Mouse (Mus musculus): Measurements from ENCODE around the gene Gmds. TPM values are rescaled to one million over a fixed set of nuclear protein-coding genes. Genes with fewer than 3 reads are reported as not detected.

Gmds gene
- polyA plus RNA-seq, 2 experiments from 2014 or later: 12.9 to 21.0 TPM

DNA sequence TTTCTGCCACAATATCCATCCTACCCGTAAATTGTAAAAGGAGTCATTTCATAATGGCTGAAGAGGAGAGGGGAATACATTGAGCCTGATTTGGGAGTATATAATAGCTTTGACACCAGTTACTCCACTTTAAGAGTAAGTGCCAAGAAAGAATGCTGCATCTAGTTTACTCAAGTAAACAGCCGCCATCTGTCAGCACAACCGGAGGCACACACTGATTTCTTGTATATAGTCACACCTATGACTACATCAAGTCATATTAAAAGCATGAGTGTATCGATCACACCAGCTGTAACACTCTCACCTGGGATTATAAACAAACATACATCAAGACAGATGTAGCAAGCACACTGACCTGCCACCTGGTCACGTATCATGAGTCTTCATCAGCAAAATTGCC is 473.8 kb downstream of the Gmds start:
- ATAC-seq: no peak

DNA sequence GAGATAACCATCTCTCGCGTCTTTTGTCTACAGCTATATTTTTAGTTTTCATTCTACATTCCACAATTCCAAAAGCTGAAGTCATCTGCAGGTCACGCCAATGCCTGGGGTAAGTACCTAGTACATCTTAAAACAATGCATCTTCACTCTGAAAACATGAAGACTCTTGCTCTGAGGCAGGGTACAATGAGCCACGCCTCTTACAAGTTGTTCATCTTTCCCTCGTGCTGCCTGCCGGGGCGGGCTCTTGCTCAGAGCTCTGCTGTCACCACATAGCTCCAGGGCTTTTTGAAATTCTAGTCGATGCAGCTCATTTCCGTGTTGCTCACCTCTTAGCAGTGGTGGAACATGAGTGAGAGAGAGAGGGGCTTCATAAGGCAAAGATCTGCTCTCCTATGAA is 475.1 kb downstream of the Gmds start:
- no peak for ATAC-seq

DNA sequence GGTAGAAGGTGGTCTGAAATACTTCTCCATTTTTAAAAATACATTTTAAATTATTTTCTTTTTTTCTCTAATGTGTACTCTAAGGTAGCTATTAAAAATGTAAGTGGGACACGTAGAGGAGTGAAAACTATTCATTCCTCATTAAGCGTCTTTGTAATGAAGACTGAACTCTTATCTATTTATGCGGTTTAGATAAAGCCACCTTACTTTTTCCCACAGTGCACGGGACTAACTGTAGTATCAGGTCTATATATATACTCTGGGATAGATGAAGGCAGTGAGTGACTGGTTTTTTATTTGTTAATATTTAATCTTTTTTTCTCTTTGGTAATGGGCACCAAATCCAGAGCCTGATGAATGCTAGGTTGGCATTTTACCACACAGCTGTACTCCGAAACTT is 478.3 kb downstream of the Gmds start:
- ATAC-seq: no peak

DNA sequence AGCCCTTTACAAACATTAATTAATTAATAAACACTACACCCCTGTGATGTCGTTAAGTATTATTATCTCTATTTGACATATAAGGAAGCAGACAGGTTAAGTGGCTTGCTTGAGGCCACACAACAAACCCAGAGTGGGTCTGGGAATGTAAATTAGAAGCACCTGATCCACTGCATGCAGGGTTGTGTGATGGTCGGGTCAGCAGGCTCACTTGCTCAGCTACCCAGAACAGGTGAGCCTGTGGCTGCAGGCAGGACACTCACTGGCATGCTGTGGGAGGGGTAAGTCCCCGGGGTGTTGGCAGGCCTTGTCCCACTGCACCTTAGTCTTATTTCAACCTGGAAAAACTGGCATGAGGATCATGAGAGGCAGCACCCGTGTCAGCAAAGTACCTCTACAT is 484.5 kb downstream of the Gmds start:
- no peak for ATAC-seq

DNA sequence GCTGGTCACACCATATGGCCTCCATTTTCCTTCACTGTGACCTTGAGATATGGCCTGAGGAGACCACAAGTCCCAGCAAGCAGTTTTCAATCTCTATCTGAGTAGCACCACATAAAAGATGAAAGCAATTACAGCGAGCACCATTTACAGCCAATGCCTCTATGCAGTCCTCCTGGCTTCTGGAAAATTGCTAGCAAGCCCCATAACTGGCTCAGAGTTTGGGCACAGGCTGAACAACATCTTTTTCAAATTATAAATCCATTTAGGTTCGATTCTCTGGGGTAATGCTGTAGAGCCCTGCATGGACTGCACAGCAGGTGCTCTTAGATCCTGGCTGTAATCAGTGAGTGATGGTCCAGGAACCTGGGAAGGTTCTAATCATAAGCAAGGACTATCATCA is 485.0 kb downstream of the Gmds start:
- no peak for ATAC-seq

DNA sequence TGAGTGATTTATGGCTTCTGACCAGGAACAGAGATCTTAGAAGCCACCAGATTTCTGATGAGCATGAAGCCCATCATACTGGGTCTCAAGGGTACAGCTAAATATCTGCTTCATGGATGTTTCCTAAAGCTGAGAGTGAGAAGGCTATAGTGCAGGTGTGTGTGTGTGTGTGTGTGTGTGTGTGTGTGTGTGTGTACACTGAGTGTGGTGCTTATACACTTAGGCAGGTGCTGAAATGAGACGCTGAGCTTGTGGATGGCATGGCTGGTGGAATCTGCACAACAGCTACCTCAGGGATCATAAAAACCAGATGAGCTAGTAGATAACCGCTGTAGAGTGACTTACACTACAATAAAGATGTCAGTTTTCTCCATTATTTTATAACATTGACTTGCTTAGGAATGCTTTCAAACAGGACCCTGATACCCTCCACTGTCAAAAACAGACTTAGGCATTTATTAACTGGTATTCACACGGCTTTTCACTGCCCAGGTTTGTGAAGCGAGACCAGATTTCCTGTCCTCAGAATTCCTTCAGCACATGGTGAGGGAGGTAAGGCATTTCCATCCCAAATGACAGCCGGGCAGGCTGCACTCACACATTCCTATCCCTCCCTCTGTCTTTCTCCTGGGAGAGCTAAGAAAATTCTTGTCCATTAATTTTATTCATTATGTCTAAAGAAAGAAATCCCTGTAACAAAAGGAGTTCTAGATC is 489.1 kb downstream of the Gmds start:
- ATAC-seq: no peak

DNA sequence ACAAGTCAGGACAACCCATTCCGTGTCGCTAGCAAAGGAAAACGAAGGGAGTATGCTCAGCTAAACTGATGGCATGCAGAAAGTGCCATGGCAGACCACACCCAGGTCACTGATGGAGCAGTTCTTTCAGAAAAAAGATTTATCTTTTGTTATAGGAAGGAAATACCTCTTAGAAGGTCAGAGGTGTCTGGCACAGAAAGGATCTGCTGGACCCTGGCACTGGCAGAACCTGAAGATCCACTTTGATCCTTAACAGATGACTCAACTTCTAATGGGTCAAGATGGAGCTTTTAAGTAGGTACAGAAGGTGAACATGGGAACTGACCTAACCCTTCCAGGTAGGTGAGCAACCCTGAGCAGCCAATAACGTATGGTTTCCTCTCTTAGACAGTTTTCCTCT is 502.7 kb downstream of the Gmds start:
- no peak for ATAC-seq

DNA sequence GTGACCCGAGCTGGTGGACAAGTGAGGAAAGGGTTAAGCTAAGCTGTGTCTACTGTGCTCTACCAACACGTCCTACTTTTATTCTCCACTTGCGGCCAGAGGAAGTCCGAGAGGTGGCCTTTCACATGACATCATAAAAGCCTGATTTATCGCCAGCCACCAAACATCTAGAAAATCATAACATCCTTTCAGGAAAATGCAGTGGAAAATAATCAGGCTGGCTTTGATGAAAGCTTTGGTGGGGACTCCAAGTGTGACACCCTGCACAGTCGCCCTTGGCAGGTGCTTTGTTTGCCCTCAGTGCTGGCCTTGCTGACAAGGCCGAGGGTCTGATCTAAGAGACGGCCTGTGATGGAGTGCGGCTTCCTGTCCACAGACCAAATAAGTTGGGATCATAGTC is 508.2 kb downstream of the Gmds start:
- ATAC-seq: no peak

DNA sequence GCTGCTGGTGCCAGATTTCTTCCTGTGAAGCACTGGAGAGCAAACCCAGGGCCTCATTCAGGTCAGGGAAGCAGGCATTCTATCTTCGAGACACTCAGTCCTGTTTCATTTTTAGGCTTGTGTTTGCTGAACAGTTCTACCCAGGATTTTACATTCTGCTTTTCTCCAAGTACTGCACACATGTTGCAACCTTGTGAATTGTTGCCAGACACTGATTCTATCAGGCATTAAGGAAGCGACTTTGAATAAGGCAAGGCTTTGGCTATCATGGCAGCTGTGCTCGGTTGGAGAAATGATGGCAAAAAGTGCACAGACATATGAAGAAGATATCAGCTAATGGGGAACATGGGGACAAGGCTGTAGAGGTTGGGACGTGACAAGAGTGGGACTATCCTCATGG is 510.1 kb downstream of the Gmds start:
- ATAC-seq: no peak

DNA sequence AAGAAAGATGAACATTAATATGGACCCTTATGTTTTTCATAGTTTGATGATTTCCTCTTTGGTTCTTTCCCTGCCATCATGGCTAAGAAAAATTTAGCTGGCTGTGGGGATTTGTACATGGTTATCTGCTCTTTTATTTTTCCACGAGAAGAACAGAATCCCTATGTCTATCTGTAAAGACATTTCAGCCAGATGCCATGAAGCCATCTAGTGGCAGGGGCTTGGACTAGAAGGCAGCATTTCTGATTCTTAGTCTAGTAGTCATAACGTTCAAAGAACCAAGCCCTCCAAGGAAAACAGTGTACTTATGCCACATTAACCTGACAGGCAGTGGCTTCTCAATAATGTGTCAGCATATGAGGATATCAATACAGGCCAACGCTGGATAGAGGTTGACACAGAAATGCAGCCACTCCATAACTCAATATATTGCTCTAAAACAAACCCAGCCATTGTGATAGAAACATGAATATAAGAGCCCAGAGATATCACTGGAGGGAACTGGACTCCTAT is 510.7 kb downstream of the Gmds start:
- ATAC-seq: no peak

DNA sequence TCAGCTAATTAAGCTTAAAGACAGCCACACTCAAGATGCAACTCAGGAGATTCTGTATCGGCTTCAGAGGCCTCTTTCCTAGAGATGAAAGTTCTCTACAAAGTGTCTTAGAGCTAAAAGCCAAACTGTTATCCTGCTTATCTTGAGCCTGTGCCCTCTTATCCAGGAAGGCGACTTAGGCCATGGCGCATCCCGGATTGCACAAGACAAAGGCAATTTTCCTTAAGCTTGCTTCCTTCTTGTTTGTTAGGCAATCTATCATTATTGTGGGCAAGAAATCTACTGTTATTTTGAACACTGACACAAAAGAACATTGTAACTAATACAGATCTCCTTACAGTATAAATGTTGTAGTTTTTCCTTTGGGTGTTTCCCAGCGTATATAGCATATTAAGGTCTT is 511.4 kb downstream of the Gmds start:
- ATAC-seq: no peak

DNA sequence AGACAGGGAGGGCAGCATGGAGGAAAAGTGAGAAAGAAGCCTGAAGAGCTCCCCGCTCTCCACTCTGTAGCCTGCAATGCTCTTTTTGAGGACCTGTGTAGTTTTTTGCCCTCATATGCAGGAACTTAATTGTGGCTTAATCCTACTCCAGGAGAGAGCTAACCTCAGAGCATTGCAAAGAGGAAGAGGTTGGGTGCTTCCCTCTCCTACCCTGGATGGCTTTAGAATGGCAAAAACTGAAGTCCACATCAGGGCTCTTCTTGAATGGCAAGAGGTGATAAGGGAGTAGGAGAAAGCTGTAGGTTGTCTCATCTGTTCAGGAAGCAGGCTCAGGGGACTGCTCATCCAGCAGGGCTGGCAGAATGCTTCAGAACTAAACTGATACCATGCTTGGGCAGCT is 513.4 kb downstream of the Gmds start:
- ATAC-seq: no peak

DNA sequence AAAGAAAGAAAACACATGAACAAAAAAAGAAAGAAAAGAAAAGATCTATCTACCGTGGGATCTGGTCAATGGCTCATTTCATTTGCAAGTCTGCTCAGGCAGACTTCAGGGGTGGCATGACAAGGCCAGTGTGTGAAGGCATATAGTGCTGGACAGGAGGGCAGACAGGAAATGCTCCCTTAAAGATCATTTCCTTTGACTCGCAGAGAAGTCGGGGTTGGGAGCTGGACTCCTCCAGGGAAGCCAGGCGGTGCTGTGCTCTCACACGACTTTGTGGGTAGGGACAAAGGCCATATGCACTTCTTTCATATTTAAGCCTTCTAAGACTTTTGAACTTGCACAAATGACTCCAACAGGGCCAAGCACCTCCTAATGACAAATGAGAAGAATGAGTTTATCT is 515.2 kb downstream of the Gmds start:
- no peak for ATAC-seq

DNA sequence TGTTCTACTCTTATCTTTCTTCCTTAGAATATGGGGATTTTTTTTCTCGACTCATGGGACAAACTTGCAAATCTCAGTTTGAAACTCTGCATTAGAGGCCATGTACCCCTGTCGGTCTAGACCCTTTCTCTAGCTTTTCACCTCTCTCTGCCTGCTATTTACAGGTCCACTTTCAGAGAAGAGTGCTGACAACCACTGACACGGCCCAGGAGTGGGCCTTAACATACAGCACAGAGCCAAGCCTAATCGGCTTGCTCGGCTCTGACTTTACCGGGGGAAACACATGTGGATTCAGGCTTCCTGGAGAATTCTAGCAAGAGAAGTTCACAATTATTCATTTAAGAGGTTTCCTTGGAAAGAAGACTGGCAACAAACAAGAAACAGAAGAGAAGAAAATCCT is 517.5 kb downstream of the Gmds start:
- no peak for ATAC-seq

DNA sequence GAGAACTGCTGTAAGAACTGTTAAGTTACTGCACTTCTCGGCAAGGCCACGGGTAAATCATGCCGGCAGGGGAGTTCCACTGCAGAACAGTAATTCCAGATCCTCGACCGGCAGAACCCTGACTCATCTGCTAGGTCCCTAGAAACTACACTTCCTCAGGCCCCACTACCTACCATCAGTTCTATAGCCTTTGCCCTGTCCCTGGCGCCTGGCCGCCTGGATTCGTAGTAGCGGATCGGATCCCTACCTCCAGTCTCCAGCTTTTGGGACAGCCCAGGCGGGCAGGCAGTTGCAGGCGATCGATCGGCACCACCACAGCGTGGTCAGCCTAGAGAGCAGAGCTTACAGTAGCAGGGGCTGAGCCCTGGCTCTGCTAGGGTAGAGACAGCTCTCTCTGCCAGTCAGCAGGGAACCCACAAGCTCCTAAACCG is 517.9 kb downstream of the Gmds start:
- no peak for ATAC-seq

DNA sequence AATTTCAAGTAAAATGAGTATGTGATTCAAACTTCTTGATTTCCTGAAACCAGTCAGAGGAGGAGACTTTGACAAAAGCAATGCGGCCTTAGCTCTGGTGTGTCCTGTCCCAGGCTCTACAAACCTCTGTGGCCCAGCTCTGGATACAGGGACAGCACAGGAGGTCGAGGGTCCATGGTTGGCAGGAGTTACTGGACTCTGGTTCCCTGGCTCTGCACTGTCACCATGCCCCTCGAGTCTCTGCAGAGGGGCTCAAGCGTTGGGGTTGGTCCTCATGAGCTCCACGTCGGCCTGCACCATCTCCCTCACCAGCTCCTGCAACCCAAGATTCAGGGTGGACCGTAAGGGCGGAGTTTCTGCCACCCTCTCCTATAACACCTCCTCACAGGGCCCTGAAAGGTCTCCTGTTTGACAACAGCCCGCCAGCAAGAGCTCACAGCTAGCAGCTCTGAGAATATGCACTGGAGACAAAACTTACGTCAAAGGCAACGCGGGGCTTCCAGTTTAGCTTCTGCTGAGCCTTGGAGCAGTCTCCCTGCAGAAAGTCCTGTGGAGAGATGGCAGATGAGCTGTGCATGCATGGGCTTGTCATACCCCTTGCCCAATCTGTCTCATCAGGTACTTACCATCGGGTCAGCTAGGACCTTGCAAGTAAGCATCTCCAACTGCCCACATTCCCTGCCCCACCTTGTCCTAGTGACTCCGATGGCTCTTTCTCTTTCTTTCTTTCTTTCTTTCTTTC is 518.7 kb downstream of the Gmds start:
- ATAC-seq: no peak

DNA sequence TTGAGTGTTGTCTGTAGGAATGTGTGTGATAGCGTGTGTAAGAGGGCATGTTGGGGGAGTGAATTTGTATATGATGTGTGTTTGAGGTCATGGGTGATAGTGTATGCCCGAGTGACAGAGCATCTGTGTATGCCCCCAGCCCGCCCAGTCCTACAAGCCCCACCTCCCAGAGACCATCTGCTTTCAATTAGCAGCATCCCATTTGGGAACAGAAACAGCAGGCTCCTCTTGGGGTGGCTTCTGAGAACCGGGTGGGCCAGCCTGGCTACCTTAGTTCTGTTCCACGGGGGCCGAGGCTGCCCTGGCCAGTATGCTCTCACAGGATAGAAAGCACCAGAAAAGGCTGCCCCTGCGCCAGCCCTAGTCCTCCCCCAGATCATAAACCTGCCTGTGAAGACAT is 520.2 kb downstream of the Gmds start:
- no peak for ATAC-seq

DNA sequence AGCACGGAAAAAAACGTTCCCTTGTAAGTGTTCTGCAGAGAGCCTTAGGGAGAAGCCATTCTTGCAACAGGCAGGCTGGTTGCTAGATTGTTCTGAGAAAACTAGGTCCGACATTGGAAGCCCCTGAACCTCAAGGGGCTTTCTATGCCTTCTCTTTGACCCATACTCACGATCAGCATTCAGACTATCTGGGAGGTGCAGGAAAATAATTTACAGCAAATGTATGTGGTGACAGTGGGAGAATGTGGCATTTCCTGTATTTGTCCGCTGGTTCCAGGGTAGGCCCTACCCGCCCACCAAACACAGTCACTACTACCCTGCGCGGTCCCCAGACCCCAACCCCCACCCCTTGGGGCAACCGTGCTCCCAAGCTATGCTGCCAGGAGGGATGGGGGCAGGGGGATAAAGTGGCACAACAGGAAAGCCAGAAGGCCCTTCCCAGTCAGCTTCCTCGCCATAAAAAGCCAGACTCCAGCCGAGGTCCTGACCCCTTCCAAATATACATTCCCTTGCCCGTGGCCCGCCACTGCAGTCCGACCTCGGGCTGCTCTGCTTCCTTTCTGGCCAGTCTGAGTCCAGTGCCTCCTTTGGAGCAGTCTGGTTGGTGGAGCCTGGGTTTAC is 523.0 kb downstream of the Gmds start:
- ATAC-seq: no peak

DNA sequence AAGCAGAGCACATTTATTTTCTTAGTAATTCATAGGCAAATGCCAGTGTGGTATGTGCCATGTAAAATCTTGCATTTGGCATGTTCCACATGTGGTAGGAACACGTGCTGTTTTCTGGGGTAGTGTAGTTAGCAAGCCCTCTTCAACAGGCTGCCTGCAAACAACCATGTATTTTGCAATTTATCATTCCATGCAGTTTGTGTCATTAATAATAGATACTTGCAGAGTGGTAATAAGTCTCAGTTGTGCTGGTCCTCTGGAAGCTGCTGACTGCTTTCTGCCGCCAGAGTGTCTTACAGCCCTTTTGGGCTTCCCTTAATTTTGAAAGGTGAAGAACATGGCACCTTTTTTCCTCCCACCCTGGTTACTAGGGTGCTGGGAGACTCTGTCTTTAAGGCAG is 525.8 kb downstream of the Gmds start:
- ATAC-seq: no peak

DNA sequence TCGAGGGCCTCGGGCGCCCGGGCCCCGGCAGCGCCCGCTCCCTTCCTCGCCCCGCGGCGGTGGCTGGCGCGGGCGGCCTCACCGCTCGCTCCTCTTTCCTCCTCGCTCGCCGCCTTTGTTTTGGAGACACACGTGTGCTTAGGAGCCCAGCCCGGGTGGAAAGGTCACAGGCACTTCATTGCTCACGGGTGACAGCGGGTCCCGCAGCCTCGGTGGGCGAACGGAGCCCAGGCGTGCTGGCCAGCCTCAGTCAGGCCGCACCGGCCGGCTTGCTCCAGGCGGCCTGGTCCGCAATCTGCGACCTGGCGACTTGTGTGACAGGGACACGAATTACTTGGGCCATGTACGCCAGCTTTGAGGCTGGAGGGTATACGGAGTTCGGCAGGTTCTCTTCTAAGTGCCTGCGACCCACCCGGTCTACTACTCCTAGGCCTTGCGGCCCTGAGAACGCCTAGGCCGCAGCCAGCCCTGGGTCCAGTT is 527.0 kb downstream of the Gmds start:
- ATAC-seq: no peak

DNA sequence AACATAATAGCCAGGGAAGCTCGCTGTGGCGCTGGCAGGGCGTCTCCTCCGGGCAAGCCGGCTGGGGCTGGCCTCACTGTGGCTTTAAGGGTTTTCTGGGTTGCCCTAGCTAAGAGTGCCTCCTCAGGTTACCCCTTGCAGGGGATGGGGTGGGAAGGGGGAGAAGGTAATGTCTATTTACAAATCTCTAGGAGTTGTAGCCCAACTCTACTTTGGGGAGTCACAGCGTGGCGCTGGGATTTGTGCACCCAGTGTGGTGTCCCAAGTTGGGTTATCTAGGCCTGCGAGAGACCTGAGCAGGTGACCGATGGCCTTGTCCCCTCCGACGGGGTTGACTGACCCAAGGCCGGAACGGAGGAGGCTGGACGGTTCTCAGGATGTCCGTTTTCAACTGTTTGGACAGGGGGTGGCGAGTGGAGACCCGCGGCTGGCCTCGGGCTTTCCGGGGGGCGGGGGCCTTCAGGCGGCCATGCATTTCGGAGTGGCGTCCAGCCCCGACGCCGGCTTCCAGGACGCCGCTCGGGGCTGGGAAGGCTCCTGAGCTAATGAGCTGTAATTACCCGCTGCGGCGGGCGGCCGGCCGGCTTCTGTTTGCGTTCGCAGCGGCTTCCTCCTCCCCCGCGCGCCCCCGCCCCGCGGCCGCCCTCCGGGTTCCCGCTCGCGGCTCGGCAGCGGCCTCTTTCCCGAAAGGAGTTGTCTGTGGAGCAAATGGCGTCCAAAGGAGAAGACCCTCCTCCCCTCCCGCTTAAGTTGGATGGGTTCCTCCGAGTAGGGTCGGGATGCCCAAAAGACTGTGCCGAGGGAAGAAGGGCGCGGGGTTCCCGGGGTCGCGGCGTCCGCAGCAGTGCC is 527.6 kb downstream of the Gmds start:
- no peak for ATAC-seq

DNA sequence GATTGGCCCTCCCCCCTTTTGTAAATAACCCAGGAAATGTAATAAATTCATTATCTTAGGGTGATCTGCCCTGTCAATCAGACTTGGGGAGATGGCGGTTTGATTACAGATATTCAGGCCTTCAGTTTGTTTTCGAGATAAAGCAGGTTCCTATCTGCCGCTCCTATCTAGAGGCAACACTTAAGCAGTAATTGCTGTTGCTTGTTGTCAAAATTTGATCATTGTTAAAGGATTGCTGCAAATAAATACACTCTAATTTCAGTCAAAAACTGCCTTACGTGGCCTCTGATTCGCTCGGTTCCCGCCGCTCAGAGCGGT is 528.2 kb downstream of the Gmds start:
- no peak for ATAC-seq

DNA sequence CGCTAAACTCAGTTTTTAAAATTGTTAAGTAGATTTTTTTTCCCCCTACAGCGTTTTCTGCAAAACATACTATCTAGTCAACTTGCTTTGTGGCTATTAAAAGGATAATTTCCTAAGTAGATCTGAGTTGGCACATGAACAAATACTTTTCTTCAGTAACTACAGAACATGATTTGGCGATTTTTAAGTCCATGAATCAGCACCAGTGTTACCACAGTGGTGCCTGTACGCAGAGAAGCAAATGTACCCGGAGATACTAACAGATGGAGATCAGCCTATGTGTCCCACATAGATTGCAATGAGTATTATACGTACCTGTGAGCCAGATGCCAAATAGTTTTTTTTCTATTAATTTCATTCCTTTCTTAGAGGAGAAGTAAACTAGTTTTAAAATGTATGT is 528.8 kb downstream of the Gmds start:
- ATAC-seq: no peak

All from CD4-positive, CD25-positive, alpha-beta regulatory T cell, adult 4 months (primary cell).